Mouse (Mus musculus) forebrain, embryonic 14.5 days (tissue): ENCODE results near the gene Mtss1l. TPM values are rescaled to one million over a fixed set of nuclear protein-coding genes. Genes with fewer than 3 reads are reported as not detected.

ENCODE experiments used
- ATAC-seq: fragments of 200-750 bp; cut with Nextera tagmentation; 2 replicates; pipeline ENCODE4 v1.8.0; 2017; ENCODE audit warnings: mild to moderate bottlenecking, moderate library complexity
- DNase-seq: peaks from one replicate; pipeline ENCODE4 v3.0.0-alpha.2; 2015; ENCODE audit warnings: low spot score
- H3K27ac ChIP-seq: fragments of 300-500 bp; sonication (generic); 2 replicates; pipeline ENCODE4 v1.5.1; 2014; ENCODE audit warnings: low read depth, mild to moderate bottlenecking, control low read depth, low read length, moderate library complexity
- H3K27me3 ChIP-seq: fragments of 300-500 bp; sonication (generic); replicated peaks from 2 replicates; pipeline ENCODE4 v1.6.1; 2014; ENCODE audit warnings: low read length, control low read depth, mixed read lengths; ENCODE audit not compliant: control insufficient read depth, insufficient read depth
- H3K36me3 ChIP-seq: fragments of 300-500 bp; sonication (generic); 2 replicates; pipeline ENCODE4 v1.6.1; 2014; ENCODE audit warnings: low read length, control low read depth; ENCODE audit not compliant: control insufficient read depth, insufficient read depth
- H3K4me1 ChIP-seq: fragments of 300-500 bp; sonication (generic); 2 replicates; pipeline ENCODE4 v1.6.1; 2014; ENCODE audit warnings: antibody characterized with exemption, low read length, control low read depth; ENCODE audit not compliant: control insufficient read depth, insufficient read depth
- H3K4me2 ChIP-seq: fragments of 300-500 bp; sonication (generic); 2 replicates; pipeline ENCODE4 v1.6.1; 2014; ENCODE audit warnings: mild to moderate bottlenecking, control low read depth, low read length
- H3K4me3 ChIP-seq: fragments of 300-500 bp; sonication (generic); 2 replicates; pipeline ENCODE4 v1.5.1; 2014; ENCODE audit warnings: low read depth, low read length, control low read depth
- H3K9ac ChIP-seq: fragments of 300-500 bp; sonication (generic); 2 replicates; pipeline ENCODE4 v1.6.1; 2014; ENCODE audit warnings: mild to moderate bottlenecking, low read length, control low read depth, moderate library complexity
- H3K9me3 ChIP-seq: fragments of 300-500 bp; sonication (generic); replicated peaks from 2 replicates; pipeline ENCODE4 v1.6.1; 2016; ENCODE audit warnings: low read length, control low read depth, mixed read lengths; ENCODE audit not compliant: control insufficient read depth
- WGBS: fragments of 180-500 bp; shearing (Covaris S2); extraction: QIAGEN DNeasy Blood & Tissue Kit; methylation state at CpG from one replicate; pipeline ENCODE4 v1.1.7; 2014; 5-methylcytosine and 5-hydroxymethylcytosine counted together
- polyA plus RNA-seq: library from polyadenylated mRNA; unstranded; fragments of >200 nt; fragmentation: Nextera tagmentation; extraction: Ambion mirVana; gene quantifications from 2 replicates; pipeline ENCODE4 v1.2.1, GENCODE M21; 2014

The Mtss1l gene
- polyA plus RNA-seq, 1 experiment from 2014 or later, result 16.5 TPM

GRCm38 (mm10) chr8:110789571-110789970 lies 68.3 kb downstream of the Mtss1l start:
- no peak overlapping the region for H3K4me2 ChIP-seq
- H3K27me3 ChIP-seq, result no peaks in the 10 kb centered on the region
- H3K9me3 ChIP-seq, result no peaks in the 10 kb centered on the region
- H3K36me3 ChIP-seq, result no peaks in the 10 kb centered on the region
- no peak overlapping the region for H3K9ac ChIP-seq
- no peak overlapping the region for H3K4me3 ChIP-seq
- WGBS, result 56% methylated on average over 12 of the region's 12 CpGs
- no peaks in the 10 kb centered on the region for H3K4me1 ChIP-seq
- no peak overlapping the region for H3K27ac ChIP-seq
- ATAC-seq (no peak), DNase-seq (no peak)

GRCm38 (mm10) chr8:110790270-110790669 lies 69.0 kb downstream of the Mtss1l start:
- Histone ChIP-seq H3K4me3 (no peak overlapping the region), H3K36me3 (no peaks in the 10 kb centered on the region), H3K4me2 (no peak overlapping the region), H3K4me1 (no peaks in the 10 kb centered on the region), H3K27me3 (no peaks in the 10 kb centered on the region), H3K9ac (no peak overlapping the region), H3K27ac (no peak overlapping the region), H3K9me3 (no peaks in the 10 kb centered on the region)
- DNase-seq (no peak), ATAC-seq (no peak)
- 82% methylated on average over 6 of the region's 6 CpGs for WGBS

Other genes starting within 250 kb of the Mtss1l start
- gene Vac14, start 102.9 kb upstream of the Mtss1l start, polyA plus RNA-seq, result 25.8 and 27.1 TPM in 2 replicates
- 2.2 and 4.2 TPM in 2 replicates for gene Il34, start 84.4 kb downstream of the Mtss1l start, polyA plus RNA-seq
- gene Cog4, start 125.1 kb downstream of the Mtss1l start, polyA plus RNA-seq, result 56.1 and 61.5 TPM in 2 replicates
- 98.5 and 111 TPM in 2 replicates for gene Sf3b3, start 125.3 kb downstream of the Mtss1l start, polyA plus RNA-seq
- gene Fuk, start 181.0 kb downstream of the Mtss1l start, polyA plus RNA-seq, result 5.5 and 5.7 TPM in 2 replicates
- 12.5 and 16.1 TPM in 2 replicates for gene St3gal2, start 198.4 kb downstream of the Mtss1l start, polyA plus RNA-seq